Mouse (Mus musculus): ENCODE measurements around the gene Ppfia3. TPM values are rescaled to one million over a fixed set of nuclear protein-coding genes. Genes with fewer than 3 reads are reported as not detected.
A peak's percentile ranks its signal among the peaks of the same experiment; 100 is the strongest.

The Ppfia3 gene
- total RNA-seq, 2 experiments from 2014 or later: 0.33 TPM; not detected in 1

- no peak for DNase-seq
These were observed 53.9 kb downstream of the Ppfia3 start for GRCm38 (mm10) chr7:45312686-45313453.

DNA sequence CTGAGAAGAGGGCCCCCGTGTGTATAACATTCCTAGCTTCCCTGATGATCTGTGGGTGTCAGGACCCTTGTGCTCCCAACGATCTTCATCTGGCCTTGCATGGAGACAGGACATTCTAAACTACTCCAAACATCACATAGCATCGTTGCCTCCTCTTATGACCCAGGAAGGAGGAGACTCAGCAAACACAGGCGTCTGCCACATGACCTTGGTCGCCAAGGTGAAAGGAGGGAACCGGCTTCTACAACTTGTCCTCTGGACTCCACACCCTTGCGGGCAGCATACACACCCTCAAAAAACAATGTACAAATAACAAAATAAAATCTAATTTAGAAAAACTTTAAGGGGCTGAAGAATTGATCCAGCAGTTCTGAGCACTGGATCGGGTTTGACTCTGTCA lies 54.8 kb downstream of the Ppfia3 start:
- no peak for DNase-seq

- DNase-seq: peak; percentile 29 to 63
These were observed 57.4 kb downstream of the Ppfia3 start for GRCm38 (mm10) chr7:45309455-45309854.

DNA sequence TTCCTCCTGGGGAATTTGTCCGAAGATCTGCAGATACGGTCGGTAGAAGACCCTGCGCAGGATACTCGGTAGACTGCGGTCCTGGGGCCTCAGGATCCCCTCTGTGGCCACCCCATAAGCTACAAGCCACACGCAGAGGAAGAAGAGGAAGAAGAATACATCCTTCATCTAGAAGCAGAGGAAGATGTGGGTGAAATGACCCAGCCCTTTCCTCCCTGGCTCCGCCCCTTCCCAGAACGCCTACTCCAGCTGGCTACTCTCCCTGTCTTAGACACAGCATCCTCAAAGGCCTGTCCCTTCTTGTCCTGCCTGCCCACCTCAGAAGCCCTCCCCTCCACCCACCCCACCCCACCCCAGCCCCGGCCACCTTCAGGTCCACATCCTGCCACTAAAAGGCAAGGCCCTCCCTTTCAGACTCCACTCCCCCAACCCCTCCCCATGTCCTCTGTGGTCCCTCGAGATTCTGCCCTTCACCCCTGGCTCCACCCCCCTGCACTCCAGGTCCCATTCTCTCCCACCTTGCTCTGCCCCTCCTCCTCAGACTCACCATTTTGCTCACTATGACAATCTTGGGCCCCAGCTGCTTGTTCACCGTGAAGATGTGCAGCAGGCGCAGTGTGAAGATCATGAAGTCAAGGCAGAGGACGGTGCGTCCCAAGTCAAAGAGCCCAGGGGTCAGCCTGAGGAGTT lies 58.1 kb downstream of the Ppfia3 start:
- DNase-seq: peak in 1 of 2 experiments; percentile 26

DNA sequence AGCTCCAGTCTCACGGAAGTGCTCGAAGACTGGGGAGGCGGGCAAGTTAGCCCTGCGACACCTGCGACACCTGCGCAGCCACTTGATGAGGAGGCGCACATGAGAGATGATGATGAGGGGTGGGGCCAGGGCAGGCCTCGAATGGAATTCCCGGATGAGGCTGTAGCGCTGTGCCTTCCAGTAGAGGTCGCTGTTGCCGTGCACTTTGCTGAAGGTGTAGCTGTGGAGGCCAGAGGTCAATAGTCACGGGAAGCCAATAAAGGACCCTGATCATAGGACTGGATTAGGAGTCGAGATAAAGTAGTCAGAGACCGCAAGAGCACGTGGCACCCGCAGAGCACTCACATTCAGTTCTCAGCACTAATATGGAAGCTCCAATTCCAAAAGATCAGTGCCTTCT lies 61.5 kb downstream of the Ppfia3 start:
- DNase-seq: peak; percentile 36 to 63

DNA sequence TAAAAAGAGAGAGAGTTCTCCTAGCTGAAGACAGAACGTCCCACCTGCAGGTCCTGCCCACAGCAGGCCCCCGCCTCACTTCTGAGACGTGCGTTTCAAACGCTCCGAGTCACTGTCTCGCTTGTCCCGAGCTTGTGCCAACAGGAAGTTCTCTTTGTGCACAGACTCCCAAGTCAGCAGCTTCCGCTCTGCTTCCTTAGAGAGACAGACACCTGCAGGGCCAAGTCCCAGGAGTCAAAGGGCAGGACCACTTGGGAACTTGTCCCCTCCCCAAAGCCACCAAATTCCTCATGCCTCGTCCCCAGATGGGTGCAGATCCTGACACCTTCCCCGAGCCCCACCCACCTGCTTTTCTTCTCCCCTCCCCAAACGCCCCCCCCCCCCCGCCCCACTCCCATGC lies 62.0 kb downstream of the Ppfia3 start:
- DNase-seq: no peak

GRCm38 (mm10) chr7:45302626-45303025 lies 64.2 kb downstream of the Ppfia3 start:
- DNase-seq: no peak

DNA sequence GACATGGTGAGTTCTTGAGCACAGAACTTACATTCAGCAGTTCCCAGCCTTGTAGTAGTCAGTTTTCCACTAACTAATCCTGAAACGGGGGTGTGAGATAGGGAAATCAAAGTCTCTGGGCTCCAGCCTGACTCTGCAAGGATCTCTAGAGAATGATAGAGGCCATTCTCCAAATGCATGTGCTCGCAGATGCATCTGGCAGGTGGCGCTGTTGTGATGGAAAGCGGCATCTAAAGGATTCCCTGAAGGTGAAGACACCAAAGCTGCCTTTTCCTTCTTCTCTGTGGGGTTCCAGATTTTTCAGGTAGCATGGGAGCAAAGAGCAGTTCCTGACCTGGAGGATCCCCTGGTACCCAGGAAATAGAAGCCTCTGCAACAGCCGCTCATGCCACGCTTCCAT lies 66.5 kb downstream of the Ppfia3 start:
- peak; percentile 46 to 82 for DNase-seq

DNA sequence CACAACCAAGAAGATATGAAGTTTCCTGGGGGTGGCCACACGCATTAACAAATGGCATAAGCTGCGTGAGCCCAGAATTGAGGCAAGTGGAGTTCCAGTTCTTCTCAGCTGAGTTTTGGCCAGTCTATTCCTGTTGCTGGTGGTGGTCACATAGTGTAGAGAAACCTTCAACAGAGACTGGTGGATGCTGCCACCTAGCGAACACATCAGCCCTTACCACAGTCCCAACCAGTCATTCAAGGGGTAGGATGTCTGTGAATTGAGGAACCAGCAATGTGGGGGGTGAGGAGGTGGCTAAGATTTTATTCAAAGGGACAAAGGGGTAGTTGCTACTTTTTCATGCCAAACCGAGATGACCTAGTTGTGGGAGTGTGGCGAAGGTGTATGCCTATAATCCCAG lies 67.1 kb downstream of the Ppfia3 start:
- peak; percentile 53 to 63 for DNase-seq

DNA sequence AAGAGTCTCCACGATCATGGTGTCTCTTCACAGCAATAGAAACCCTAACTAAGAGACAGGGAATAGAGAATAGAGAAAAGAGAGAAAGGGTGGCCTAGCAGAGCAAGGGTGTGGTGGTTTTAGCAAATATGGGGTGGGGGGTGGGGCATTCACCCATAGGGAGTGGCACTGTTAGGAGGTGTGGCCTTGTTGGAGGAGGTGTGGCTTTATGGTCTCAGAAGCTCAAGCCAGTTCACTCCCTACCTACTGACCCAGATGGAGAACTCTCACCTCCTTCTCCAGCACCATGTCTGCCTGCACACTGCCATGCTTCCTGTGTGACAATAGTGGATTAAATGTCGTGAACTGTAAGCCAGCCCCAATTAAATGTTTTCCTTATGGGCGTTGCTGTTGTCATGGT lies 69.3 kb downstream of the Ppfia3 start:
- no peak for DNase-seq

- DNase-seq: no peak
These were observed 70.2 kb downstream of the Ppfia3 start for GRCm38 (mm10) chr7:45296626-45297025.

Other genes with a start within 250 kb of the Ppfia3 start
- 100 to 1,000 TPM; 512 to 646 TPM for gene Rps11, start 242.6 kb downstream of the Ppfia3 start, total RNA-seq (2021)
- 100 to 1,000 TPM; 714 to 715 TPM for gene Rpl13a, start 238.3 kb downstream of the Ppfia3 start, total RNA-seq (2021)
- under 1 TPM; 0.26 to 0.47 TPM for gene Gm45713, start 230.8 kb downstream of the Ppfia3 start, total RNA-seq (2021)
- 1 to 10 TPM; 2.7 to 5.3 TPM for gene Flt3l, start 230.6 kb downstream of the Ppfia3 start, total RNA-seq (2021)
- 10 to 100 TPM; 35.5 to 42.7 TPM for gene Pih1d1, start 212.7 kb downstream of the Ppfia3 start, total RNA-seq (2021)
- gene Aldh16a1, start 212.4 kb downstream of the Ppfia3 start, total RNA-seq (2021): 10 to 100 TPM; 21.5 to 26.8 TPM
- 10 to 100 TPM; 29.7 to 32.4 TPM for gene Slc17a7, start 203.1 kb downstream of the Ppfia3 start, total RNA-seq (2021)
- not detected for gene Gfy, start 187.4 kb downstream of the Ppfia3 start, total RNA-seq (2021)
- gene Pth2, start 186.0 kb downstream of the Ppfia3 start, total RNA-seq (2021): not detected
- under 1 TPM in 1 of 2 experiments, not detected in 1; 0.46 TPM for gene Ccdc155, start 162.1 kb downstream of the Ppfia3 start, total RNA-seq (2021)
- not detected for gene Dkkl1, start 154.9 kb downstream of the Ppfia3 start, total RNA-seq (2021)
- 1 to 10 TPM; 6.4 to 7.7 TPM for gene Tead2, start 151.3 kb downstream of the Ppfia3 start, total RNA-seq (2021)
- gene Cd37, start 127.9 kb downstream of the Ppfia3 start, total RNA-seq (2021): 10 to 100 TPM in 1 of 2 experiments, 1 to 10 TPM in 1; 2.6 to 12.8 TPM
- gene Slc6a16, start 125.9 kb downstream of the Ppfia3 start, total RNA-seq (2021): not detected
- not detected for gene Slc6a21, start 89.5 kb downstream of the Ppfia3 start, total RNA-seq (2021)
- gene Trpm4, start 33.2 kb downstream of the Ppfia3 start, total RNA-seq (2021): 10 to 100 TPM; 20.0 to 27.9 TPM
- 100 to 1,000 TPM; 954 to 975 TPM for gene Hrc, start 31.7 kb downstream of the Ppfia3 start, total RNA-seq (2021)
- gene Lin7b, start 3.6 kb upstream of the Ppfia3 start, total RNA-seq (2021): 1 to 10 TPM; 1.7 to 2.3 TPM
- gene Snrnp70, start 28.7 kb upstream of the Ppfia3 start, total RNA-seq (2021): 10 to 100 TPM; 81.1 to 85.7 TPM
- 1 to 10 TPM; 6.1 to 7.4 TPM for gene Kcna7, start 38.6 kb upstream of the Ppfia3 start, total RNA-seq (2021)
- gene Ntf5, start 46.7 kb upstream of the Ppfia3 start, total RNA-seq (2021): under 1 TPM; 0.25 to 0.28 TPM
- not detected for gene Lhb, start 53.8 kb upstream of the Ppfia3 start, total RNA-seq (2021)
- 100 to 1,000 TPM in 1 of 2 experiments, 10 to 100 TPM in 1; 99.2 to 105 TPM for gene Gys1, start 67.8 kb upstream of the Ppfia3 start, total RNA-seq (2021)
- 10 to 100 TPM; 25.2 to 26.5 TPM for gene Ruvbl2, start 71.1 kb upstream of the Ppfia3 start, total RNA-seq (2021)
- gene Ftl1, start 92.9 kb upstream of the Ppfia3 start, total RNA-seq (2021): 100 to 1,000 TPM; 287 to 382 TPM
- gene Bax, start 99.9 kb upstream of the Ppfia3 start, total RNA-seq (2021): 10 to 100 TPM; 23.4 to 24.1 TPM
- gene Tulp2, start 114.9 kb upstream of the Ppfia3 start, total RNA-seq (2021): not detected
- 10 to 100 TPM in 1 of 2 experiments, 1 to 10 TPM in 1; 8.7 to 12.3 TPM for gene Gm45808, start 119.8 kb upstream of the Ppfia3 start, total RNA-seq (2021)
- gene Dhdh, start 121.8 kb upstream of the Ppfia3 start, total RNA-seq (2021): 10 to 100 TPM in 1 of 2 experiments, 1 to 10 TPM in 1; 7.9 to 13.1 TPM
- gene Nucb1, start 143.4 kb upstream of the Ppfia3 start, total RNA-seq (2021): 100 to 1,000 TPM; 129 to 143 TPM
- 10 to 100 TPM; 31.6 to 33.7 TPM for gene Ppp1r15a, start 159.2 kb upstream of the Ppfia3 start, total RNA-seq (2021)
- 1 to 10 TPM; 2.0 to 2.5 TPM for gene Plekha4, start 159.3 kb upstream of the Ppfia3 start, total RNA-seq (2021)
- gene Hsd17b14, start 187.9 kb upstream of the Ppfia3 start, total RNA-seq (2021): under 1 TPM in 1 of 2 experiments, not detected in 1; 0.41 TPM
- gene Bcat2, start 203.1 kb upstream of the Ppfia3 start, total RNA-seq (2021): 100 to 1,000 TPM; 225 to 264 TPM
- not detected for gene Fgf21, start 248.5 kb upstream of the Ppfia3 start, total RNA-seq (2021)